Mouse (Mus musculus) cerebellum, adult 2 months (tissue): ENCODE data around the gene Dennd1c.

ENCODE experiments used
- CTCF ChIP-seq: fragments of 200-500 bp; IDR thresholded peaks from 2 replicates; pipeline ENCODE4 v1.5.1; 2011; ENCODE audit warnings: low read depth, mild to moderate bottlenecking, control low read depth, low read length, moderate library complexity, borderline replicate concordance; ENCODE audit not compliant: insufficient read depth
- POLR2A ChIP-seq: fragments of 200-500 bp; IDR thresholded peaks from 2 replicates; pipeline ENCODE4 v1.6.1; 2011; ENCODE audit warnings: low read length, control low read depth, borderline replicate concordance; ENCODE audit not compliant: insufficient read depth

GRCm38 (mm10) chr17:57098321-57098720 lies 20.0 kb upstream of the Dennd1c start:
- TF ChIP-seq CTCF = no peak
- no peak for TF ChIP-seq POLR2A
